Mouse (Mus musculus) erythroblast, embryonic 14.5 days (primary cell): ENCODE measurements around the gene Gm10974. TPM values are rescaled to one million over a fixed set of nuclear protein-coding genes. Genes with fewer than 3 reads are reported as not detected.

Experiments
- H3K27me3 ChIP-seq: 2 replicates; pipeline ENCODE4 v1.6.1; 2012; ENCODE audit warnings: inconsistent platforms; ENCODE audit not compliant: control insufficient read depth
- H3K36me3 ChIP-seq: 2 replicates; pipeline ENCODE4 v1.6.1; 2012; ENCODE audit warnings: mild to moderate bottlenecking, inconsistent platforms; ENCODE audit not compliant: control insufficient read depth
- H3K4me1 ChIP-seq: 2 replicates; pipeline ENCODE4 v1.6.1; 2012; ENCODE audit warnings: inconsistent platforms; ENCODE audit not compliant: control insufficient read depth
- H3K4me3 ChIP-seq: replicated peaks from 2 replicates; pipeline ENCODE3; 2012; ENCODE audit warnings: moderate library complexity, mild to moderate bottlenecking, inconsistent platforms
- H3K9me3 ChIP-seq: 2 replicates; pipeline ENCODE4 v1.6.1; 2012; ENCODE audit warnings: low read length, inconsistent platforms, mixed read lengths; ENCODE audit not compliant: control insufficient read depth
- GATA1 ChIP-seq: IDR thresholded peaks from 2 replicates; pipeline ENCODE4 v1.6.1; 2012; ENCODE audit warnings: low read length, inconsistent platforms, mixed read lengths
- TAL1 ChIP-seq: IDR thresholded peaks from 3 replicates; pipeline ENCODE4 v1.6.1; 2012; ENCODE audit warnings: low read length, inconsistent platforms, mixed read lengths
- polyA plus RNA-seq: library from polyadenylated mRNA; stranded (reverse); fragments of >175 nt; gene quantifications from 2 replicates; pipeline ENCODE4 v1.2.3, GENCODE M21; 2012

Gm10974 gene
- not detected in 2 replicates for polyA plus RNA-seq

- H3K9me3 ChIP-seq, result peaks cover 13% of the 10 kb centered on the region
- H3K27me3 ChIP-seq, result no peaks in the 10 kb centered on the region; the same call in 1 of the 2 replicates
- peaks cover 2% of the 10 kb centered on the region for H3K36me3 ChIP-seq
- H3K4me3 ChIP-seq, result no peak within 1 kb of the TSS
- no peak for TF ChIP-seq TAL1
- no peak for TF ChIP-seq GATA1
- no peaks in the 10 kb centered on the region for H3K4me1 ChIP-seq
These were observed at the start of gene Gm10974 for GRCm38 (mm10) chr7:66365904-66366303. Gene Gm10974, plus strand, starts transcription at chr7:66365905.

- Histone ChIP-seq H3K9me3 (no peaks in the 10 kb centered on the region), H3K4me3 (no peak overlapping the region), H3K36me3 (no peaks in the 10 kb centered on the region), H3K4me1 (no peaks in the 10 kb centered on the region), H3K27me3 (no peaks in the 10 kb centered on the region)
- no peak for TF ChIP-seq TAL1
- no peak for TF ChIP-seq GATA1
These were observed 47.6 kb upstream of the Gm10974 start for GRCm38 (mm10) chr7:66318147-66318546.

GRCm38 (mm10) chr7:66320996-66321395, 44.7 kb upstream of the Gm10974 start:
- H3K27me3 ChIP-seq, result no peaks in the 10 kb centered on the region
- H3K4me3 ChIP-seq, result no peak overlapping the region
- no peaks in the 10 kb centered on the region for H3K9me3 ChIP-seq
- H3K4me1 ChIP-seq, result no peaks in the 10 kb centered on the region
- TF ChIP-seq TAL1 (no peak), GATA1 (no peak)
- no peaks in the 10 kb centered on the region for H3K36me3 ChIP-seq

GRCm38 (mm10) chr7:66323252-66324015, 42.3 kb upstream of the Gm10974 start:
- no peaks in the 10 kb centered on the region for H3K27me3 ChIP-seq
- no peaks in the 10 kb centered on the region for H3K4me1 ChIP-seq
- H3K9me3 ChIP-seq, result no peaks in the 10 kb centered on the region
- no peaks in the 10 kb centered on the region for H3K36me3 ChIP-seq
- no peak overlapping the region for H3K4me3 ChIP-seq
- TF ChIP-seq GATA1, result no peak
- no peak for TF ChIP-seq TAL1

- Histone ChIP-seq H3K9me3 (no peaks in the 10 kb centered on the region), H3K27me3 (no peaks in the 10 kb centered on the region), H3K36me3 (no peaks in the 10 kb centered on the region), H3K4me1 (no peaks in the 10 kb centered on the region), H3K4me3 (no peak overlapping the region)
- TF ChIP-seq TAL1 (no peak), GATA1 (no peak)
These were observed 40.2 kb upstream of the Gm10974 start for GRCm38 (mm10) chr7:66325419-66326053.

- no peaks in the 10 kb centered on the region for H3K4me1 ChIP-seq
- H3K4me3 ChIP-seq, result no peak overlapping the region
- H3K27me3 ChIP-seq, result no peaks in the 10 kb centered on the region
- peaks cover 3% of the 10 kb centered on the region; the same call in 1 of the 2 replicates for H3K36me3 ChIP-seq
- no peak for TF ChIP-seq TAL1
- TF ChIP-seq GATA1, result no peak
- no peaks in the 10 kb centered on the region for H3K9me3 ChIP-seq
These were observed 38.2 kb upstream of the Gm10974 start for GRCm38 (mm10) chr7:66327516-66327915.

GRCm38 (mm10) chr7:66330610-66331009, 35.1 kb upstream of the Gm10974 start:
- peaks cover 10% of the 10 kb centered on the region for H3K36me3 ChIP-seq
- H3K4me3 ChIP-seq, result no peak overlapping the region
- H3K9me3 ChIP-seq, result peaks cover 5% of the 10 kb centered on the region
- H3K27me3 ChIP-seq, result no peaks in the 10 kb centered on the region
- no peak for TF ChIP-seq GATA1
- no peak for TF ChIP-seq TAL1
- peaks cover 5% of the 10 kb centered on the region for H3K4me1 ChIP-seq

- no peak overlapping the region for H3K4me3 ChIP-seq
- no peaks in the 10 kb centered on the region for H3K27me3 ChIP-seq
- TF ChIP-seq TAL1 (no peak), GATA1 (no peak)
- H3K36me3 ChIP-seq, result peaks cover 10% of the 10 kb centered on the region
- H3K9me3 ChIP-seq, result peaks cover 5% of the 10 kb centered on the region
- peaks cover 5% of the 10 kb centered on the region for H3K4me1 ChIP-seq
These were observed 33.4 kb upstream of the Gm10974 start for GRCm38 (mm10) chr7:66332340-66332739.

DNA sequence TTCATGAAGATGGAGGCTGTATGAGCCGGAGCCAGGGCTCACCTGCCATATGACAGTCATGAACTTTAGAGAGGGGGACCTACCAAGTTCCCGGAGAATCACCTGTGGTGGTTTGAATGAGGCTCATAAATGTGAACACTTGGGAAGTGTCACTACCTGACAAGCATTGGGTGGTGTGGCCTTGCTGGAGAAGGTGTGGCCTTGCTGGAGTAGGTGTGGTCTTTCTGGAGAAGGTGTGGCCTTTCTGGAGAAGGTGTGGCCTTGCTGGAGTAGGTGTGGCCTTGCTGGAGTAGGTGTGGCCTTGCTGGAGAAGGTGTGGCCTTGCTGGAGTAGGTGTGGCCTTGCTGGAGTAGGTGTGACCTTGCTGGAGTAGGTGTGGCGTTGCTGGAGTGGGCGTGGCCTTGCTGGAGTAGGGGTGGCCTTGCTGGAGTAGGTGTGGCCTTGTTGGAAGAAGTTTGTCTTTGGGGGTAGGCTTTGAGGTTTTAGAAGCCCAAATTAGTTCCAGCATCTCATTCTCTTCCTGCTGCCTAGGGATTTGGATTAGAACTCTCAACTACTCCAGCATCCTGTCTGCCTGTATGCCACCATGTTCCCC, 31.7 kb upstream of the Gm10974 start:
- Histone ChIP-seq H3K4me3 (no peak overlapping the region), H3K27me3 (no peaks in the 10 kb centered on the region), H3K36me3 (peaks cover 10% of the 10 kb centered on the region), H3K4me1 (peaks cover 5% of the 10 kb centered on the region), H3K9me3 (peaks cover 5% of the 10 kb centered on the region)
- no peak for TF ChIP-seq TAL1
- no peak for TF ChIP-seq GATA1
